Mouse (Mus musculus) liver, embryonic 13.5 days (tissue): Measurements from ENCODE around the gene Fam196b. TPM values are rescaled to one million over a fixed set of nuclear protein-coding genes. Genes with fewer than 3 reads are reported as not detected.

Experiments used
- ATAC-seq: fragments of 200-750 bp; cut with Nextera tagmentation; 2 replicates; pipeline ENCODE4 v1.8.0; 2017; ENCODE audit warnings: low read depth, mild to moderate bottlenecking, moderate number of reproducible peaks, moderate library complexity
- DNase-seq: peaks from one replicate; pipeline ENCODE4 v3.0.0; 2022
- H3K27ac ChIP-seq: fragments of 300-500 bp; sonication (generic); 2 replicates; pipeline ENCODE4 v1.5.1; 2015; ENCODE audit warnings: moderate library complexity, mild to moderate bottlenecking, inconsistent platforms
- H3K27me3 ChIP-seq: fragments of 300-500 bp; sonication (generic); 2 replicates; pipeline ENCODE4 v1.6.1; 2015; ENCODE audit warnings: mild to moderate bottlenecking, inconsistent platforms
- H3K36me3 ChIP-seq: fragments of 300-500 bp; sonication (generic); 2 replicates; pipeline ENCODE4 v1.6.1; 2015; ENCODE audit warnings: mild to moderate bottlenecking, inconsistent platforms
- H3K4me1 ChIP-seq: fragments of 300-500 bp; sonication (generic); replicated peaks from 2 replicates; pipeline ENCODE4 v1.6.1; 2015; ENCODE audit warnings: inconsistent platforms
- H3K4me2 ChIP-seq: fragments of 300-500 bp; sonication (generic); 2 replicates; pipeline ENCODE4 v1.6.1; 2015; ENCODE audit warnings: inconsistent platforms, mild to moderate bottlenecking, moderate library complexity
- H3K4me3 ChIP-seq: fragments of 300-500 bp; sonication (generic); replicated peaks from 2 replicates; pipeline ENCODE4 v1.5.1; 2015; ENCODE audit warnings: mild to moderate bottlenecking, inconsistent platforms
- H3K9ac ChIP-seq: fragments of 300-500 bp; sonication (generic); 2 replicates; pipeline ENCODE4 v1.6.1; 2015; ENCODE audit warnings: mild to moderate bottlenecking, inconsistent platforms
- H3K9me3 ChIP-seq: fragments of 300-500 bp; sonication (generic); replicated peaks from 2 replicates; pipeline ENCODE4 v1.6.1; 2016; ENCODE audit warnings: inconsistent platforms
- WGBS: fragments of 180-500 bp; shearing (Covaris S2); methylation state at CpG from one replicate; pipeline ENCODE4 v1.1.7; 2015; ENCODE audit not compliant: insufficient replicate concordance; 5-methylcytosine and 5-hydroxymethylcytosine counted together
- polyA plus RNA-seq: library from polyadenylated mRNA; unstranded; fragments of >200 nt; fragmentation: Nextera tagmentation; extraction: Ambion mirVana; gene quantifications from 2 replicates; pipeline ENCODE4 v1.2.1, GENCODE M21; 2015

The Fam196b gene
- polyA plus RNA-seq, 1 experiment from 2014 or later, result 0.06 TPM

DNA sequence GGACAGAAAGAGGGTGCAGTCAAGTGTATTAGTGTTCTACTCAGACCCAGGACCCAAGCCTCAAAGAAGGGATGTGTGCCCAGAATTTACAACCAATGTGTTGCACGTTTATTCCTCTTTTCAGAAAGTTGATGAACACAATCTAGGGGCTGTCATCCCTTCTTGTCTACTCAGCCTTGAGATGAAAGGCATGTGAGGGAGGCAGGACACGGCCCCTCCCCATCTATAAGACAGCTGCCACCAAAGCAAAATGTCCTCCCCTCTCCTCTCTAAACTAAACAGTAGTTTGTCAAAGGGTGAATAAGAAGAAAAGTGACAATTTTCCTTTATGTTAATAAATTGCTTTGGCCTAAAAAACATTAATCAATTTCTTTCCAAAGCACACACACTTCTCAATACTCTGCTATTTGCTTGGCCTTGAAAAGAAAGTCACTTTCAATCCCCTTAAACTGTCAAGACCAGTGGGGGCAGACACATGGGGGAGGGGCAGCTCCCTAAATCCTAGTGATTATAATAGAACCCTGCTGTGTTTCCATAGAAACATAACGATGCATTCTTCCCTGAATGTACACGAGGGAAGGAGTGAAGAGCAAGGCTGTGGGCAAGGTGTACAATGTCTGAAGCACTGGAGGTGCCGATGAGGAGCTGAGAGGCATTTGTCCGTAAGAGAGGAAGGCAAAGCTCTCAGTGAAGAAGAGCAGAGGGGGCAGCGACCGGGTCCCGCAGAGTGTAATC lies 101.4 kb downstream of the Fam196b start:
- H3K9ac ChIP-seq, result no peak overlapping the region
- no peaks in the 10 kb centered on the region for H3K27me3 ChIP-seq
- ATAC-seq (no peak), DNase-seq (no peak)
- WGBS, result 67% methylated on average over 9 of the region's 9 CpGs
- no peaks in the 10 kb centered on the region for H3K9me3 ChIP-seq
- no peaks in the 10 kb centered on the region for H3K36me3 ChIP-seq
- no peak overlapping the region for H3K4me3 ChIP-seq
- H3K4me1 ChIP-seq, result no peaks in the 10 kb centered on the region
- no peak overlapping the region for H3K4me2 ChIP-seq
- no peak overlapping the region for H3K27ac ChIP-seq

DNA sequence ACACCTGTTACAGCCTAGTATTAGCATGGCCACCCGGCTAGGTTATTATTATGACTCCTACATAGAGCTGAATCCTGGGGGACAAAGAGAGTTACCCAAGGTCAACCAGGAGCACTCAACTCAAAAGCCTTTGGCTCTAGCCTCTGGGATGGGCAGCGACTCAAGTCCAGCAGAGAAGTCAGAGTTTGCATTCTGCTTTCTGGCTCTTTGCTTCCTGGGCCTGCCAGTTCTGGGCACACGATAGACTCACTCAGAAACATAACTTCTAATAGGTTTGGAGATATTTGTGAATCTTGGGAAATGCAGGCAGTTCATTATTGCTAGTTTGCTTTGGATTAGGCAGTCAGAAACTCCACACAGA lies 102.0 kb downstream of the Fam196b start:
- H3K4me2 ChIP-seq, result no peak overlapping the region
- H3K9ac ChIP-seq, result no peak overlapping the region
- H3K36me3 ChIP-seq, result no peaks in the 10 kb centered on the region
- H3K27me3 ChIP-seq, result no peaks in the 10 kb centered on the region
- H3K9me3 ChIP-seq, result no peaks in the 10 kb centered on the region
- ATAC-seq, result no peak
- WGBS, result 67% methylated on average over 3 of the region's 3 CpGs
- no peak overlapping the region for H3K4me3 ChIP-seq
- no peaks in the 10 kb centered on the region for H3K4me1 ChIP-seq
- H3K27ac ChIP-seq, result no peak overlapping the region
- no peak for DNase-seq

DNA sequence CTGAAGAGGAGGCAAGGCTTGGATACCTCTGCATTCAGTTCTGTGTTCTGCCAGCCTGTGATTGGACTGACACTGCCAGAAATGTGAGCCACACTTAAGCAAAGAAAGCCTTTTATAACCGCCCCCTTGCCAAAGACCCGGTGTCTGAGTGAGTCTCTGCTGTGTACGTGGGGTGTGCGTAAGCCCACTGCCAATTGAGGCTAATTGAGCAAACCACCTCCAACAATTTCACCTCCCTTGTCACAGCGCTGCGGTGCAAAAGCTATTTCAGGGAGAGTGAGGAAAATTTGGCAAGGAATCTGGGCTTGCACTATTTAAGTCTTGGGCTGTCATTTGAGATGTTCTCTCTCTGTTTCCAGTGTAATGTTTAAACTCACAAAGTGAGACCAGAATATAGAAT lies 106.4 kb downstream of the Fam196b start:
- Histone ChIP-seq H3K36me3 (no peaks in the 10 kb centered on the region), H3K9ac (no peak overlapping the region), H3K27ac (no peak overlapping the region), H3K4me3 (no peak overlapping the region), H3K4me1 (no peaks in the 10 kb centered on the region), H3K27me3 (no peaks in the 10 kb centered on the region), H3K9me3 (no peaks in the 10 kb centered on the region), H3K4me2 (no peak overlapping the region)
- ATAC-seq (no peak), DNase-seq (no peak)
- 72% methylated on average over 6 of the region's 6 CpGs for WGBS

DNA sequence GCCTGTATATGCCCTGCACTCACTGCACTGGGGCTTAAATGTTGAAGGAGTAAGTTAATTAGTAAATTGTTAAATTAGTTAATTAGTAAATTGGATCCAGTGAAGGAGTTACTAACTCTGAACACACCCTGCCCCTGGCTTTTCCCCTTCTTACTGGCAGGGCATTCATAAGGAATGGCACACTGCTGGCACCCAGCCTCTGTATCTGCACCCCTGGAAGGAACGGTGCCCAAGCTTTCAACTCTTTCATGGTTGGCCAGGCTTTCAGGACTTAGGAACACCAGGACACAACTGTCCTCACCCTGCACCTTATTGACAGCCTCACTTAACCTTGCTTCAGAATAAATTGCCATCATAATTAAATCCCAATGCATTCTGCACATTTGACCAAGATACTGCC lies 109.9 kb downstream of the Fam196b start:
- H3K27me3 ChIP-seq, result no peaks in the 10 kb centered on the region
- 70% methylated on average over 1 of the region's 1 CpGs for WGBS
- no peak overlapping the region for H3K4me2 ChIP-seq
- no peak overlapping the region for H3K4me3 ChIP-seq
- DNase-seq (no peak), ATAC-seq (no peak)
- no peak overlapping the region for H3K27ac ChIP-seq
- no peak overlapping the region for H3K9ac ChIP-seq
- no peaks in the 10 kb centered on the region for H3K9me3 ChIP-seq
- no peaks in the 10 kb centered on the region for H3K4me1 ChIP-seq
- no peaks in the 10 kb centered on the region for H3K36me3 ChIP-seq

DNA sequence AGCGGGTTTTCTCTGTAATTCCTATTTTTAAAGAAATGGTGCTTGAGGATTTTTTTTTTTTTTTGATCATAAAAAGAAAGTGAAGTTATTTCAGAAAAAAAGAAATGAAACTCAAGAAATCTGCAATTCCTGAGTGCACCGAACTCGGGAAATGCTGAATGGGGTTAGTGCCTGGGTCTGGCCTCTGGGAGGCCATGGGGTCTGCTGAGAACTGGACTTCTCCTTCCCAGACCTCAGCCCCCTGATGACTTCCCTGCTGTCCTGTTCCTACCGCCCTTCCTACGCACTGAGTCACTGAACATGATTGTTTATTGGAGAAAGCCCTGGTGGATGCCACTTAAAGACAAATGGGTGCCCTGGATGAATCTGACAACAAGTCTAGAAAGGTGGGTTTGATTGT lies 112.6 kb downstream of the Fam196b start:
- no peak for DNase-seq
- H3K36me3 ChIP-seq, result no peaks in the 10 kb centered on the region
- H3K9me3 ChIP-seq, result no peaks in the 10 kb centered on the region
- WGBS, result 72% methylated on average over 5 of the region's 5 CpGs
- ATAC-seq, result no peak
- H3K9ac ChIP-seq, result no peak overlapping the region
- no peaks in the 10 kb centered on the region for H3K27me3 ChIP-seq
- H3K27ac ChIP-seq, result no peak overlapping the region
- H3K4me1 ChIP-seq, result no peaks in the 10 kb centered on the region
- no peak overlapping the region for H3K4me2 ChIP-seq
- H3K4me3 ChIP-seq, result no peak overlapping the region

DNA sequence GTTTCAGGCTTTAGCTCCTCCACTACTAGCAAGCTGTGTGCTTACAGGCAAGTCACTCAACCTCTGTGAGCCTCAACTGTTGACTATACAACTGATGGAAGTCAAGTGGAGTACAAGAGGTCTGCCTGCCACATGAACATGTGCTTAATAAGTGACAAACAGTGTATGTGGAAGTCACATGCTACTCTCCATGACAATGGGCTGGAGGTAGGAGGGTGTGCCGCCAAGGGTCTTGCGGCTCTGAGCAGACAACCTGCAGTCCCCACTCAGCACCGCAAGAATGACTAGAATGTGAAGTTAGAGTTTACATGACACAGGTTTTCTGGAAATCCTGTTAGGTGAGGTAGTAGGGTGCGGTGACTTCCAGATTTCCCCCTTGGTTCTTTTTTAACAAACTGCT lies 116.3 kb downstream of the Fam196b start:
- Histone ChIP-seq H3K4me3 (no peak overlapping the region), H3K4me2 (no peak overlapping the region), H3K9me3 (no peaks in the 10 kb centered on the region), H3K36me3 (no peaks in the 10 kb centered on the region), H3K4me1 (no peaks in the 10 kb centered on the region), H3K27ac (no peak overlapping the region), H3K9ac (no peak overlapping the region), H3K27me3 (no peaks in the 10 kb centered on the region)
- WGBS, result 73% methylated on average over 4 of the region's 4 CpGs
- DNase-seq, result no peak
- no peak for ATAC-seq

DNA sequence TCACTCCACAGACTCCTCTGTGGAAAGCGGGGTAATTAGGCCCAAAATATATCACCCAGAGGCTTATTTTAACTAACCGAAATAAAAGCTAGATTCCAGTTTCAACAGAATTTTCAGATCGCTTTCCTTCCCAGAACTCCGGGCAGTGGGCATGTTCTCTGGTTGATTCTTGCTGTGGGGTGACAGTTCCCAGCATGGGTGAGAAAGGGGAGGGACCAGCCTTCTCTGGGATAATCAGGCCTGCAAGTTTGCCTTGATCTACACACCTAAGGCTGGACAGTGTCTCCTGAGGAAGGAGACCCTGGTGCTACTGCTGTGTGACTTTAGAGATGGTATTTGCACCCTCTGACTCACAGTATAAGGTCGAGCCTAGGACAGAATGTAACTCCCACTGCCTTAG lies 116.7 kb downstream of the Fam196b start:
- no peaks in the 10 kb centered on the region for H3K36me3 ChIP-seq
- 58% methylated on average over 5 of the region's 5 CpGs for WGBS
- no peaks in the 10 kb centered on the region for H3K4me1 ChIP-seq
- ATAC-seq (no peak), DNase-seq (no peak)
- no peak overlapping the region for H3K4me2 ChIP-seq
- H3K4me3 ChIP-seq, result no peak overlapping the region
- no peaks in the 10 kb centered on the region for H3K9me3 ChIP-seq
- H3K9ac ChIP-seq, result no peak overlapping the region
- no peaks in the 10 kb centered on the region for H3K27me3 ChIP-seq
- no peak overlapping the region for H3K27ac ChIP-seq

DNA sequence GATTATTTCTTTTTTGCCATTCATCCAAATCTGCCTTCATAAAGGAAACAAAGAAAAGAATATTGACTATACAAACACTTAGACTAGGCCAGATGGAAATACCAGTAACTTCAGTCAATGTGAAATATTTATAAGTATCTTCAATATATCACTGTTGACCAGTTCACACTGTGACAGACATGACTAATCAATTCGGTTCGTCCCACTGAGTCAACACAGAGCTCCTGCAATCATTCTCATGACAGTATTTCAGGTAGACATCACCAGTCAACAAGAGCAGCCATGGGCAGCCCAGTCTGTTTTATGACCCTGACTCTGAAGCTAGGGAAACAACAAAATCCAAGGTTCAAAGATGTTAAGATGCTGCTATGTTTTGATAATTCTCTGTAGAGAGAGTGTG lies 117.4 kb downstream of the Fam196b start:
- Histone ChIP-seq H3K9ac (no peak overlapping the region), H3K27ac (no peak overlapping the region), H3K4me1 (no peaks in the 10 kb centered on the region), H3K36me3 (no peaks in the 10 kb centered on the region), H3K4me2 (no peak overlapping the region), H3K4me3 (no peak overlapping the region), H3K27me3 (no peaks in the 10 kb centered on the region), H3K9me3 (no peaks in the 10 kb centered on the region)
- no peak for DNase-seq
- 66% methylated on average over 2 of the region's 2 CpGs for WGBS
- no peak for ATAC-seq

DNA sequence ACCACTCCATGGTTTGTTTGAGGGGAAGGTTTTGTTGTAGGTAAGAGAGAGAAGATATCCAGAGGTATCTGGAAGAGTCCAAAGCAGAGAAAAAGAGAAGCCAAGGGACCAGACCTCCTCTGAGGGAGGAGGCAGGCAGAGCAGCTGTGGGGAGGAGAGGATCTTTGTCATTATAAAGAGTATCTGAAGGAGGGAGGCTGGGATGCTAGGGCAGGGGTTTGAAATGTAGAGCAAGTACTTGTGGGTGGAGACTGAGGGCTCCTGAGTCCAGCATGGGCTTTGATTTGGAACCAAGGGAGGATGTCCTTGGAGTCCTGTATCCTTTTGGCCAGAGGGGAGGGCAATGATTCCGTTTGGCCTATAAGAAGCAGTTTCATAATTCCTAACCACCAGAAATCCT lies 122.8 kb downstream of the Fam196b start:
- H3K36me3 ChIP-seq, result no peaks in the 10 kb centered on the region
- H3K4me1 ChIP-seq, result no peaks in the 10 kb centered on the region
- no peak overlapping the region for H3K27ac ChIP-seq
- ATAC-seq (no peak), DNase-seq (no peak)
- WGBS, result 70% methylated on average over 1 of the region's 1 CpGs
- H3K9ac ChIP-seq, result no peak overlapping the region
- no peak overlapping the region for H3K4me2 ChIP-seq
- H3K27me3 ChIP-seq, result no peaks in the 10 kb centered on the region
- no peaks in the 10 kb centered on the region for H3K9me3 ChIP-seq
- H3K4me3 ChIP-seq, result no peak overlapping the region

DNA sequence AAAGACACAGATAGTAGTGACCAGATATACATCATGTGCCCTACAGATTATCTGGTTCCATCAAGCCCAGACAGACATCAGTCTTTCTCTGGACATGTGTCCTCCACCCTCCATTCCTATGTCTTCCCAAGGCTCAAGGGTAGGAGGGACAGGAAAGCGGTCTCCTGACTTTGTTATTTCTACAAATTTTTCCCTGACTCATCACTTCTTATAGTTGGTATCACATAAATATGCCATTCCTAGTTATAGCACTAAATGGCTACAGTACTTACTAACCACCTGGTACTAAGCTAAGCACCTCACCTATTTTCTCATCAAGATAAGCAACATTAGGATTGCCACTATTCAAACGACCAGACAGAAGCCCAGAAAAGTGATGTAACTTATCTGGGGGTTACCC lies 123.8 kb downstream of the Fam196b start:
- DNase-seq (no peak), ATAC-seq (no peak)
- no peak overlapping the region for H3K27ac ChIP-seq
- no peak overlapping the region for H3K4me3 ChIP-seq
- H3K9me3 ChIP-seq, result no peaks in the 10 kb centered on the region
- H3K4me1 ChIP-seq, result no peaks in the 10 kb centered on the region
- H3K36me3 ChIP-seq, result no peaks in the 10 kb centered on the region
- no peaks in the 10 kb centered on the region for H3K27me3 ChIP-seq
- H3K4me2 ChIP-seq, result no peak overlapping the region
- WGBS, result 42% methylated on average over 2 of the region's 2 CpGs
- H3K9ac ChIP-seq, result no peak overlapping the region

DNA sequence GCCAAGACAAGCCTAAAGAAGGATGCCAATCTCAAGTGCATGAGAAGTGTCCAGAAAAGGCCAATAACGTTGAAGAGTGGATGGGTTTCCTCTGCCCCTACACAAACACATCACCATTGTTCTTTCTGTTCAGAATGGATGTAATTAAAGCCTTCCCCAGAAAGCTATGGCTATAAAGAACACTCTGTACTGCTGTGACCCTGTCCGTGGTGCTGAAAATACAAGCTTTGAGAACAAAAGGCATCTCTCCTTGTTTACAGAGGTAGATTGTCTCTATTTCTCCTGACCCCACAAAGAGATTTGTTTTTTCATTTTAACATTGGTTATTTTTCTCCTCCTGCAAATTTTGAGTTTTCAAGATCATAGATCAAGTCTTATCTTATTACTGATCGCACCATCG lies 133.3 kb downstream of the Fam196b start:
- H3K4me3 ChIP-seq, result no peak overlapping the region
- ATAC-seq, result no peak
- no peaks in the 10 kb centered on the region for H3K9me3 ChIP-seq
- no peaks in the 10 kb centered on the region for H3K4me1 ChIP-seq
- no peak for DNase-seq
- H3K27ac ChIP-seq, result no peak overlapping the region
- no peaks in the 10 kb centered on the region for H3K36me3 ChIP-seq
- WGBS, result 39% methylated on average over 4 of the region's 4 CpGs
- H3K4me2 ChIP-seq, result no peak overlapping the region
- H3K9ac ChIP-seq, result no peak overlapping the region
- no peaks in the 10 kb centered on the region for H3K27me3 ChIP-seq

DNA sequence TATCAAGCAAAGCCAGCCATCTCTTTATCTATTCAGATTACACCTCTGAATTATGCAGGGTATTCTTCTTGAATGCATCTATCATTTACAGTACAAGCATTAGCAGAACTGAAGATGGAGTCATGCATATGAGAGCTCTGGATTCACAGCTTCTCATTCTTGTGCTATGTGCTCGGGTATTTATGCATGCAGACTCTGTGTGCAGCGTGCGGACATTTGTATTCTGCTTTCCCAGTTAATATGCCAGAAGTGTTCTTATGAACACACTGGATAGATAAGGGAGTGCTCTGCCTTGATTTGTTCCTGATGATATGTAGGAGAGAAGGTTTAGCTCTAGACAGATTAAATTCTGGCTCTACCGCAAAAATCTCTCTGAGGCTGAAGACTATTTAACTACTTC lies 135.3 kb downstream of the Fam196b start:
- Histone ChIP-seq H3K4me2 (no peak overlapping the region), H3K4me3 (no peak overlapping the region), H3K27ac (no peak overlapping the region), H3K36me3 (no peaks in the 10 kb centered on the region), H3K9ac (no peak overlapping the region), H3K27me3 (no peaks in the 10 kb centered on the region), H3K4me1 (no peaks in the 10 kb centered on the region), H3K9me3 (no peaks in the 10 kb centered on the region)
- ATAC-seq (no peak), DNase-seq (no peak)
- 78% methylated on average over 4 of the region's 4 CpGs for WGBS
